Mouse (Mus musculus) CH12.LX (cell line): ENCODE data around the gene Tmc4. TPM values are rescaled to one million over a fixed set of nuclear protein-coding genes. Genes with fewer than 3 reads are reported as not detected.

Experiments used
- DNase-seq: peaks from one replicate; pipeline ENCODE4 v3.0.0-alpha.2; 2013; ENCODE audit errors: extremely low read depth
- H3K27ac ChIP-seq: 2 replicates; pipeline ENCODE4 v1.5.1; 2012; ENCODE audit warnings: low read depth, mild to moderate bottlenecking, control low read depth, moderate library complexity; ENCODE audit not compliant: insufficient read depth
- H3K27me3 ChIP-seq: replicated peaks from 2 replicates; pipeline ENCODE3; 2012; ENCODE audit warnings: inconsistent platforms
- H3K36me3 ChIP-seq, 2 experiments: replicated peaks in 1 of 2; 2 replicates each; pipeline versions ENCODE3 to v1.6.1; 2012; ENCODE audit warnings: inconsistent platforms in 1 of 2, low read length in 1 of 2, mild to moderate bottlenecking in 1 of 2, mixed read lengths in 1 of 2, moderate library complexity in 1 of 2; ENCODE audit not compliant: control insufficient read depth in 1 of 2, insufficient read depth in 1 of 2
- H3K4me1 ChIP-seq, 2 experiments: 2 replicates each; pipeline ENCODE4 v1.6.1; 2012; ENCODE audit warnings: inconsistent platforms in 1 of 2, moderate library complexity in 1 of 2; ENCODE audit not compliant: insufficient read depth in 2 of 2, control insufficient read depth in 1 of 2
- H3K4me2 ChIP-seq: 2 replicates; pipeline ENCODE4 v1.6.1; 2012; ENCODE audit warnings: low read depth, mild to moderate bottlenecking, control low read depth; ENCODE audit not compliant: poor library complexity, insufficient read depth, severe bottlenecking
- H3K4me3 ChIP-seq, 3 experiments: fragments of 150-350 bp in 1 of 3; sonication (generic) in 1 of 3; replicated peaks in 1 of 3; 2 replicates each; pipeline versions ENCODE3 to v1.5.1; 2011 to 2012; ENCODE audit warnings: low read depth in 2 of 3, low read length in 2 of 3, mild to moderate bottlenecking in 2 of 3, moderate library complexity in 2 of 3, control low read depth in 1 of 3, improper control_type of control experiment in 1 of 3, inconsistent platforms in 1 of 3, mixed read lengths in 1 of 3; ENCODE audit not compliant: poor library complexity in 1 of 3
- H3K79me2 ChIP-seq: replicated peaks from 2 replicates; pipeline ENCODE4 v1.6.1; 2012; ENCODE audit warnings: mild to moderate bottlenecking, moderate library complexity; ENCODE audit not compliant: control insufficient read depth, poor library complexity, insufficient read depth, severe bottlenecking; ENCODE audit errors: extremely low read depth
- H3K9ac ChIP-seq: 2 replicates; pipeline ENCODE4 v1.6.1; 2012; ENCODE audit warnings: low read depth, mild to moderate bottlenecking, control low read depth, moderate library complexity; ENCODE audit not compliant: insufficient read depth
- H3K9me3 ChIP-seq: replicated peaks from 2 replicates; pipeline ENCODE3; 2012; ENCODE audit warnings: low read length, inconsistent platforms, mixed read lengths
- BHLHE40 ChIP-seq: IDR thresholded peaks from 2 replicates; pipeline ENCODE4 v1.6.1; 2011; ENCODE audit warnings: mild to moderate bottlenecking, low read depth, low read length, improper control_type of control experiment
- CHD1 ChIP-seq: IDR thresholded peaks from 2 replicates; pipeline ENCODE4 v1.6.1; 2012; ENCODE audit warnings: low read depth, low read length, improper control_type of control experiment, inconsistent platforms
- CTCF ChIP-seq, 2 experiments: IDR thresholded peaks in 1 of 2; conservative IDR thresholded peaks in 1 of 2; 2 replicates each; pipeline ENCODE4 v1.5.1; 2011 to 2012; ENCODE audit warnings: low read depth in 2 of 2, low read length in 2 of 2, improper control_type of control experiment in 1 of 2, inconsistent platforms in 1 of 2, mild to moderate bottlenecking in 1 of 2, moderate library complexity in 1 of 2
- E2F4 ChIP-seq: IDR thresholded peaks from 2 replicates; pipeline ENCODE4 v1.6.1; 2011; ENCODE audit warnings: low read depth, low read length, improper control_type of control experiment; ENCODE audit not compliant: insufficient replicate concordance
- ELF1 ChIP-seq: IDR thresholded peaks from 2 replicates; pipeline ENCODE4 v1.6.1; 2014; ENCODE audit warnings: low read depth, mild to moderate bottlenecking, inconsistent platforms, low read length, improper control_type of control experiment
- EP300 ChIP-seq: IDR thresholded peaks from 2 replicates; pipeline ENCODE4 v1.6.1; 2011; ENCODE audit warnings: low read length, improper control_type of control experiment
- HCFC1 ChIP-seq: IDR thresholded peaks from 2 replicates; pipeline ENCODE4 v1.6.1; 2012; ENCODE audit warnings: low read depth, mild to moderate bottlenecking, inconsistent platforms, low read length, improper control_type of control experiment
- IRF4 ChIP-seq: IDR thresholded peaks from 2 replicates; pipeline ENCODE4 v1.6.1; 2014; ENCODE audit warnings: low read depth, mild to moderate bottlenecking, inconsistent platforms, low read length, improper control_type of control experiment
- JUN ChIP-seq: IDR thresholded peaks from 2 replicates; pipeline ENCODE4 v1.6.1; 2011; ENCODE audit warnings: low read depth, mild to moderate bottlenecking, low read length, improper control_type of control experiment, moderate library complexity; ENCODE audit not compliant: insufficient read depth
- JUND ChIP-seq: conservative IDR thresholded peaks from 2 replicates; pipeline ENCODE4 v1.6.1; 2011; ENCODE audit warnings: low read depth, low read length, improper control_type of control experiment
- KAT2A ChIP-seq: IDR thresholded peaks from 2 replicates; pipeline ENCODE4 v1.6.1; 2012; ENCODE audit warnings: low read length, improper control_type of control experiment, inconsistent platforms; ENCODE audit not compliant: insufficient replicate concordance
- MAFK ChIP-seq: IDR thresholded peaks from 2 replicates; pipeline ENCODE4 v1.6.1; 2011; ENCODE audit warnings: low read length, improper control_type of control experiment; ENCODE audit not compliant: insufficient replicate concordance
- MAX ChIP-seq: IDR thresholded peaks from 2 replicates; pipeline ENCODE4 v1.6.1; 2011; ENCODE audit warnings: low read length, improper control_type of control experiment
- MXI1 ChIP-seq: IDR thresholded peaks from 2 replicates; pipeline ENCODE4 v1.6.1; 2011; ENCODE audit warnings: mild to moderate bottlenecking, low read depth, low read length, improper control_type of control experiment
- MYC ChIP-seq: IDR thresholded peaks from 2 replicates; pipeline ENCODE4 v1.6.1; 2011; ENCODE audit warnings: low read depth, mild to moderate bottlenecking, improper control_type of control experiment, low read length
- NELFE ChIP-seq: IDR thresholded peaks from 2 replicates; pipeline ENCODE4 v1.6.1; 2011; ENCODE audit warnings: low read depth, low read length, improper control_type of control experiment
- NRF1 ChIP-seq: IDR thresholded peaks from 2 replicates; pipeline ENCODE4 v1.6.1; 2014; ENCODE audit warnings: low read depth, mild to moderate bottlenecking, inconsistent platforms, low read length, improper control_type of control experiment, moderate library complexity
- POLR2A ChIP-seq: IDR thresholded peaks from 2 replicates; pipeline ENCODE4 v1.6.1; 2011; ENCODE audit warnings: low read depth, mild to moderate bottlenecking, improper control_type of control experiment, low read length
- POLR2AphosphoS2 ChIP-seq: IDR thresholded peaks from 2 replicates; pipeline ENCODE4 v1.6.1; 2011; ENCODE audit warnings: low read depth, low read length, improper control_type of control experiment
- RAD21 ChIP-seq: IDR thresholded peaks from 2 replicates; pipeline ENCODE4 v1.6.1; 2011; ENCODE audit warnings: low read depth, mild to moderate bottlenecking, low read length, improper control_type of control experiment, moderate library complexity
- SIN3A ChIP-seq: IDR thresholded peaks from 2 replicates; pipeline ENCODE4 v1.6.1; 2012; ENCODE audit warnings: low read length, improper control_type of control experiment, inconsistent platforms
- SMC3 ChIP-seq: IDR thresholded peaks from 2 replicates; pipeline ENCODE4 v1.6.1; 2011; ENCODE audit warnings: low read depth, low read length, improper control_type of control experiment
- TBP ChIP-seq: conservative IDR thresholded peaks from 2 replicates; pipeline ENCODE4 v1.6.1; 2011; ENCODE audit warnings: low read depth, low read length, improper control_type of control experiment
- TCF12 ChIP-seq: IDR thresholded peaks from 2 replicates; pipeline ENCODE4 v1.6.1; 2014; ENCODE audit warnings: low read depth, mild to moderate bottlenecking, inconsistent platforms, low read length, improper control_type of control experiment
- UBTF ChIP-seq: IDR thresholded peaks from 2 replicates; pipeline ENCODE4 v1.6.1; 2012; ENCODE audit warnings: low read depth, mild to moderate bottlenecking, inconsistent platforms, low read length, improper control_type of control experiment, moderate library complexity
- USF1 ChIP-seq: IDR thresholded peaks from 2 replicates; pipeline ENCODE4 v1.6.1; 2014; ENCODE audit warnings: low read depth, mild to moderate bottlenecking, inconsistent platforms, low read length, improper control_type of control experiment
- USF2 ChIP-seq: conservative IDR thresholded peaks from 2 replicates; pipeline ENCODE4 v1.6.1; 2011; ENCODE audit warnings: low read depth, low read length, improper control_type of control experiment
- ZC3H11A ChIP-seq: IDR thresholded peaks from 2 replicates; pipeline ENCODE4 v1.6.1; 2012; ENCODE audit warnings: low read depth, mild to moderate bottlenecking, inconsistent platforms, low read length, improper control_type of control experiment
- ZMIZ1 ChIP-seq: IDR thresholded peaks from 2 replicates; pipeline ENCODE4 v1.6.1; 2012; ENCODE audit warnings: low read depth, mild to moderate bottlenecking, inconsistent platforms, low read length, improper control_type of control experiment
- ZNF384 ChIP-seq: IDR thresholded peaks from 2 replicates; pipeline ENCODE4 v1.6.1; 2012; ENCODE audit warnings: low read depth, low read length, improper control_type of control experiment, inconsistent platforms
- dilution Hi-C: fragments of 300-500 bp; cut with MboI; formaldehyde crosslinking; loops from 2 replicates; pipeline ENCODE4 v1.14.3; 2020; ENCODE audit warnings: low sequenced_read_pairs; ENCODE audit not compliant: extremely low pct_unique_long_range_greater_than_20kb, extremely low pct_ligation_motif_present
- in situ Hi-C: fragments of 300-500 bp; cut with MboI; formaldehyde crosslinking; loops from 3 replicates; pipeline ENCODE4 v1.14.3; 2019; ENCODE audit warnings: low sequenced_read_pairs, low pct_ligation_motif_present, low pct_unique_long_range_greater_than_20kb, mixed read lengths
- polyA plus RNA-seq: library from polyadenylated mRNA; unstranded; fragments of >175 nt; gene quantifications from 2 replicates; pipeline ENCODE4 v1.2.1, GENCODE M21; 2012; ENCODE audit warnings: low read depth; ENCODE audit not compliant: insufficient read length
- total RNA-seq, 2 experiments: library from RNA; depleted of rRNA; stranded (reverse); fragments of 300-350 nt in 1 of 2; fragments of >200 nt in 1 of 2; gene quantifications; 2 replicates each; pipeline ENCODE4 v1.2.3; 2012 to 2014

Tmc4 gene
- total and polyA plus RNA-seq, 3 experiments, result 0.56 to 4.6 (median 1.8) TPM

DNA sequence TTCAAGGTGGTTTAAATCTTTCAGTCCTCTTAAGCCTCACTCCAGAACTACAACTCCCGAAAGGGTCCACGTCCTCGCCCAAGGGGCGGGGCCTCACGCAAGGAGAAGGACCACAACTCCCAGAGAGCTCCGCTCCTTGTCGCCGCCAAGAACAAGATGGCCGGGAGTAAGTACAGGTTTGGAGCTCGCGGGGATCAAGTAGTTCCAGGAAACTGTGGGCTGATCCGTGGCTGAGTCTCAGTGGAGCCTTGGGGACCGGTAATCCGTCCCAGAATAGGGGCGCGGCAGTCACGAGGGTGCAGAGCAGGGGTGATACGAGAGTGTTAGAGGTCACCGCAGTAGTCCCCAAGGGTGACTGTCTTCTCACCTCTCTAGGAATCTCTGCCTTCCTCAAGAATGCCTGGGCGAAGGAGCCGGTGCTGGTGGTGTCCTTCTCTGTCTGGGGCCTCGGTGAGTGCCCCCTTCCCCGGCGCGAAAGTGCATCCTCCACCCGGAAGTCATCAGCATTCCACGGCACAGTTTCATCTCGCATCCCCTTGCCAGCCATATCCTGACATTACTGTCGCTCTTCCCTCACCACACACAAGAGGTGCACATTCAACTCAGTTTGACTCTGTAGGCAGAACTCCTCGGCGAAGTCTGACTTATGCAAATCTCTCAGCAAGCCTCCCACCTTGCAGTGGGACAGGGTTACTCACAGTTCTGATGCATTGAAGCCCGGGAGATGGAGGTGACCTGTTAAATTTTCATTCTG lies 59.9 kb downstream of the Tmc4 start, which contains the start of gene Ndufa3 (continued):
- TF ChIP-seq NRF1 (peak; percentile 28; the same call in 1 of the 2 replicates), MYC (no peak), UBTF (no peak), ZC3H11A (no peak), ELF1 (peak; percentile 68), USF2 (no peak), TBP (peak; percentile 53; the same call in 1 of the 2 replicates), BHLHE40 (0 out of 2 replicates have a peak, but pooled peaks have one; percentile 20), POLR2A (peak; percentile 79), E2F4 (0 out of 2 replicates have a peak, but pooled peaks have one; percentile 39), MAFK (no peak), MAX (peak; percentile 13; the same call in 1 of the 2 replicates), POLR2AphosphoS2 (peak; percentile 48; the same call in 1 of the 2 replicates), ZMIZ1 (no peak; the same call in 1 of the 2 replicates), SIN3A (no peak; the same call in none of the 2 replicates), HCFC1 (peak; percentile 97), TCF12 (peak; percentile 66; the same call in 1 of the 2 replicates)

DNA sequence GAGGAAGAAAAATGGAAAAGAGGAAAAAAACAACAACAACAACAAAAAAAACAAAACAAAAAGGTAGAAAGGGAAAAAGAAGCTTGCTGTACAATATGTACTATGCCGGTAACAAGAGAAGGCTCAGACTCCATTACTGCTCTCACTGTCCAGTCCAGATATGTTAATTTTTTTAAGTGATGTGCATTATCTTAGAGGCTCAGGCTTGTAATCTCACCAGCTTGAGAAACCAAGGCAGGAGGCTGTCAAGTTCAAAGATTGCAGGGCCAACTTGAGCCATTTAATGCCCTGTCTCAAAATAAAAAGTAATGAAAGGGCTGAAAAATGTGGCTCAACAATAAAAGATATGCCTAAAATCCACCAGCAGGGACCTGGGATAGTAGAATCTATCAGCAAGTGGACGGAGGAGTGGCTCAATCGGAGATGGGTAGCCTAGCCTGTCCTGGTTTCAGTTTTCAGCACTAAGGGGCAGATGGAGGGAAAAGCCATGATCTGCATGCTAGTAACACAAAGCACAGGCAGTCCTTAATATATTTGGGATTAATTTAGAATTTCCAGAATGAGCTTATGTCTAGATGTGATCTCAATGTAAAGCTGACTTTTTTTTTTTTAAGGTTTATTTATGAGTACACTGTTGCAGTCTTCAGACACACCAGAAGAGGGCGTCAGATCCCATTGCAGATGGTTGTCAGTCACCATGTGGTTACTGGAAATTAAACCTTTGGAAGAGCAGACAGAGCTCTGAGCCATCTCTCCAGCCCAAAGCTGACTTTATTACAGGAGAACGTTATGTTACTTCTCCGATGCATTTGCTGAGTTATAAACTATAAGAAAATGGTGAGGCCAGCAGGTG lies 60.7 kb downstream of the Tmc4 start:
- in situ Hi-C loops, result no loop called here
- Histone ChIP-seq H3K79me2 (no peaks in the 10 kb centered on the region), H3K36me3 (peaks cover 16 to 28% of the 10 kb centered on the region in 2 experiments), H3K4me2 (peak overlapping the region; percentile 98), H3K27ac (no peak overlapping the region; the same call in 1 of the 2 replicates), H3K4me3 (peak overlapping the region; percentile 69 to 86 (median 85)), H3K9ac (peak overlapping the region; percentile 46), H3K9me3 (no peaks in the 10 kb centered on the region), H3K4me1 (peaks cover 5 to 18% of the 10 kb centered on the region in 2 experiments), H3K27me3 (no peaks in the 10 kb centered on the region)
- no peak for DNase-seq
- dilution Hi-C loops, result no loop called here
- TF ChIP-seq TBP (no peak), JUN (peak; percentile 24; the same call in 1 of the 2 replicates), ZMIZ1 (no peak), KAT2A (no peak), JUND (no peak; the same call in 1 of the 2 replicates), IRF4 (no peak), MAX (peak; percentile 65), ZNF384 (peak; percentile 94), BHLHE40 (no peak), NRF1 (no peak), EP300 (no peak), E2F4 (no peak), MXI1 (peak; percentile 90), CHD1 (0 out of 2 replicates have a peak, but pooled peaks have one; percentile 6), CTCF (conservative IDR thresholded peaks at IDR 0.05 in 1 of 2, IDR thresholded peaks at IDR 0.05 in 1 of 2; ENCODE audit: low read depth in 2 of 2, low read length in 2 of 2) (peak; percentile 70 to 81), SMC3 (peak; percentile 21), ELF1 (no peak), POLR2AphosphoS2 (no peak), TCF12 (no peak), USF1 (no peak), MAFK (no peak), MYC (peak; percentile 96), ZC3H11A (no peak), NELFE (no peak), RAD21 (peak; percentile 37)
